Mouse (Mus musculus) stomach, embryonic 14.5 days (tissue): ENCODE results near the gene Scamp1. TPM values are rescaled to one million over a fixed set of nuclear protein-coding genes. Genes with fewer than 3 reads are reported as not detected.

Source experiments
- ATAC-seq: fragments of 200-750 bp; cut with Nextera tagmentation; 2 replicates; pipeline ENCODE4 v1.8.0; 2017; ENCODE audit warnings: low read depth, moderate TSS enrichment; ENCODE audit not compliant: insufficient number of reproducible peaks, insufficient read depth, low FRiP score
- H3K27ac ChIP-seq: fragments of 300-500 bp; sonication (generic); 2 replicates; pipeline ENCODE4 v1.5.1; 2014; ENCODE audit warnings: mild to moderate bottlenecking, low read length, moderate library complexity, mixed read lengths
- H3K27me3 ChIP-seq: fragments of 300-500 bp; sonication (generic); 2 replicates; pipeline ENCODE4 v1.6.1; 2014; ENCODE audit warnings: low read length, control low read depth, mixed read lengths; ENCODE audit not compliant: control insufficient read depth, insufficient read depth
- H3K36me3 ChIP-seq: fragments of 300-500 bp; sonication (generic); 2 replicates; pipeline ENCODE4 v1.6.1; 2014; ENCODE audit warnings: mild to moderate bottlenecking, control low read depth, low read length, moderate library complexity, mixed read lengths; ENCODE audit not compliant: control insufficient read depth, insufficient read depth
- H3K4me1 ChIP-seq: fragments of 300-500 bp; sonication (generic); 2 replicates; pipeline ENCODE4 v1.6.1; 2014; ENCODE audit warnings: low read length, control low read depth, mixed read lengths; ENCODE audit not compliant: control insufficient read depth, insufficient read depth
- H3K4me2 ChIP-seq: fragments of 300-500 bp; sonication (generic); replicated peaks from 2 replicates; pipeline ENCODE4 v1.6.1; 2014; ENCODE audit warnings: low read depth, low read length, control low read depth
- H3K4me3 ChIP-seq: fragments of 300-500 bp; sonication (generic); 2 replicates; pipeline ENCODE4 v1.5.1; 2014; ENCODE audit warnings: low read depth, low read length, control low read depth
- H3K9ac ChIP-seq: fragments of 300-500 bp; sonication (generic); replicated peaks from 2 replicates; pipeline ENCODE4 v1.6.1; 2014; ENCODE audit warnings: low read depth, mild to moderate bottlenecking, control low read depth, low read length, moderate library complexity, mixed read lengths
- H3K9me3 ChIP-seq: fragments of 300-500 bp; sonication (generic); 2 replicates; pipeline ENCODE4 v1.6.1; 2016; ENCODE audit warnings: low read depth, low read length, control low read depth; ENCODE audit not compliant: control insufficient read depth
- WGBS: fragments of 180-500 bp; shearing (Covaris S2); extraction: QIAGEN DNeasy Blood & Tissue Kit; methylation state at CpG from one replicate; pipeline ENCODE4 v1.1.7; 2014; 5-methylcytosine and 5-hydroxymethylcytosine counted together
- polyA plus RNA-seq: library from polyadenylated mRNA; unstranded; fragments of >200 nt; fragmentation: Nextera tagmentation; extraction: Ambion mirVana; gene quantifications from 2 replicates; pipeline ENCODE4 v1.2.1, GENCODE M21; 2014

The Scamp1 gene
- polyA plus RNA-seq, 1 experiment from 2014 or later = 36.5 TPM

- no peak for ATAC-seq
- no peak overlapping the region for H3K9ac ChIP-seq
- H3K36me3 ChIP-seq = no peaks in the 10 kb centered on the region
- H3K4me1 ChIP-seq = 0 out of 2 replicates have a peak, but pooled peaks cover 8% of the 10 kb centered on the region
- no peak overlapping the region for H3K27ac ChIP-seq
- WGBS = 55% methylated on average over 4 of the region's 4 CpGs
- no peak overlapping the region for H3K4me2 ChIP-seq
- H3K4me3 ChIP-seq = no peak overlapping the region
- H3K9me3 ChIP-seq = no peaks in the 10 kb centered on the region
- no peaks in the 10 kb centered on the region for H3K27me3 ChIP-seq
Observed at GRCm38 (mm10) chr13:94267190-94267589, 18.5 kb downstream of the Scamp1 start.

- Histone ChIP-seq H3K4me1 (0 out of 2 replicates have a peak, but pooled peaks cover 8% of the 10 kb centered on the region), H3K27ac (no peak overlapping the region), H3K9ac (no peak overlapping the region), H3K9me3 (no peaks in the 10 kb centered on the region), H3K27me3 (no peaks in the 10 kb centered on the region), H3K4me3 (no peak overlapping the region), H3K4me2 (no peak overlapping the region), H3K36me3 (no peaks in the 10 kb centered on the region)
- WGBS = 89% methylated on average over 6 of the region's 6 CpGs
- no peak for ATAC-seq
Observed at GRCm38 (mm10) chr13:94266530-94266929, 19.1 kb downstream of the Scamp1 start.

- Histone ChIP-seq H3K4me2 (no peak overlapping the region), H3K36me3 (no peaks in the 10 kb centered on the region), H3K9ac (no peak overlapping the region), H3K9me3 (no peaks in the 10 kb centered on the region), H3K4me3 (no peak overlapping the region), H3K4me1 (0 out of 2 replicates have a peak, but pooled peaks cover 8% of the 10 kb centered on the region), H3K27ac (no peak overlapping the region), H3K27me3 (no peaks in the 10 kb centered on the region)
- WGBS = 70% methylated on average over 3 of the region's 3 CpGs
- ATAC-seq = no peak
Observed at GRCm38 (mm10) chr13:94265291-94265690, 20.4 kb downstream of the Scamp1 start.

- no peaks in the 10 kb centered on the region for H3K27me3 ChIP-seq
- no peak overlapping the region for H3K27ac ChIP-seq
- no peak overlapping the region for H3K9ac ChIP-seq
- ATAC-seq = no peak
- no peaks in the 10 kb centered on the region for H3K9me3 ChIP-seq
- H3K4me2 ChIP-seq = no peak overlapping the region
- 0 out of 2 replicates have a peak, but pooled peaks cover 8% of the 10 kb centered on the region for H3K4me1 ChIP-seq
- no peak overlapping the region for H3K4me3 ChIP-seq
- 72% methylated on average over 5 of the region's 5 CpGs for WGBS
- no peaks in the 10 kb centered on the region for H3K36me3 ChIP-seq
Observed at GRCm38 (mm10) chr13:94263943-94264342, 21.7 kb downstream of the Scamp1 start.

GRCm38 (mm10) chr13:94262551-94262950, 23.1 kb downstream of the Scamp1 start:
- no peaks in the 10 kb centered on the region for H3K9me3 ChIP-seq
- no peaks in the 10 kb centered on the region for H3K27me3 ChIP-seq
- WGBS = 79% methylated on average over 4 of the region's 4 CpGs
- no peak overlapping the region for H3K4me3 ChIP-seq
- H3K4me2 ChIP-seq = no peak overlapping the region
- no peaks in the 10 kb centered on the region for H3K36me3 ChIP-seq
- no peak overlapping the region for H3K9ac ChIP-seq
- ATAC-seq = no peak; the same call in 1 of the 2 replicates
- H3K27ac ChIP-seq = no peak overlapping the region
- H3K4me1 ChIP-seq = 0 out of 2 replicates have a peak, but pooled peaks cover 6% of the 10 kb centered on the region

GRCm38 (mm10) chr13:94261624-94262023, 24.0 kb downstream of the Scamp1 start:
- Histone ChIP-seq H3K4me3 (no peak overlapping the region), H3K9ac (no peak overlapping the region), H3K4me2 (no peak overlapping the region), H3K27ac (no peak overlapping the region), H3K4me1 (0 out of 2 replicates have a peak, but pooled peaks cover 2% of the 10 kb centered on the region), H3K9me3 (no peaks in the 10 kb centered on the region), H3K27me3 (no peaks in the 10 kb centered on the region), H3K36me3 (no peaks in the 10 kb centered on the region)
- WGBS = 67% methylated on average over 6 of the region's 6 CpGs
- ATAC-seq = no peak

GRCm38 (mm10) chr13:94260961-94261360, 24.7 kb downstream of the Scamp1 start:
- 0 out of 2 replicates have a peak, but pooled peaks have one; percentile 65 for ATAC-seq
- Histone ChIP-seq H3K27ac (no peak overlapping the region), H3K4me2 (no peak overlapping the region), H3K9ac (no peak overlapping the region), H3K4me1 (0 out of 2 replicates have a peak, but pooled peaks cover 2% of the 10 kb centered on the region), H3K9me3 (no peaks in the 10 kb centered on the region), H3K36me3 (no peaks in the 10 kb centered on the region), H3K27me3 (no peaks in the 10 kb centered on the region), H3K4me3 (no peak overlapping the region)
- 80% methylated on average over 8 of the region's 8 CpGs for WGBS

GRCm38 (mm10) chr13:94259210-94259609, 26.4 kb downstream of the Scamp1 start:
- H3K27me3 ChIP-seq = no peaks in the 10 kb centered on the region
- ATAC-seq = no peak
- 0 out of 2 replicates have a peak, but pooled peaks cover 2% of the 10 kb centered on the region for H3K4me1 ChIP-seq
- H3K4me3 ChIP-seq = no peak overlapping the region
- no peak overlapping the region for H3K4me2 ChIP-seq
- no peak overlapping the region for H3K9ac ChIP-seq
- WGBS = 76% methylated on average over 5 of the region's 5 CpGs
- no peak overlapping the region for H3K27ac ChIP-seq
- no peaks in the 10 kb centered on the region for H3K36me3 ChIP-seq
- H3K9me3 ChIP-seq = no peaks in the 10 kb centered on the region

GRCm38 (mm10) chr13:94258530-94258929, 27.1 kb downstream of the Scamp1 start:
- Histone ChIP-seq H3K9ac (no peak overlapping the region), H3K9me3 (no peaks in the 10 kb centered on the region), H3K27me3 (no peaks in the 10 kb centered on the region), H3K36me3 (no peaks in the 10 kb centered on the region), H3K27ac (no peak overlapping the region), H3K4me2 (no peak overlapping the region), H3K4me1 (0 out of 2 replicates have a peak, but pooled peaks cover 2% of the 10 kb centered on the region), H3K4me3 (no peak overlapping the region)
- WGBS = 77% methylated on average over 6 of the region's 6 CpGs
- ATAC-seq = no peak
